Mouse (Mus musculus) liver, embryonic 14.5 days (tissue): Measurements from ENCODE around the gene Anks1b. TPM values are rescaled to one million over a fixed set of nuclear protein-coding genes. Genes with fewer than 3 reads are reported as not detected.

Source experiments
- ATAC-seq: fragments of 200-750 bp; cut with Nextera tagmentation; 2 replicates; pipeline ENCODE4 v1.8.0; 2017; ENCODE audit warnings: moderate number of reproducible peaks, mild to moderate bottlenecking, moderate library complexity; ENCODE audit not compliant: insufficient read depth
- DNase-seq, 3 experiments: peaks; one replicate each; pipeline ENCODE4 v3.0.0-alpha.2; 2012 to 2013; ENCODE audit warnings: low read depth in 3 of 3, low spot score in 3 of 3
- H3K27ac ChIP-seq: fragments of 300-500 bp; sonication (generic); 2 replicates; pipeline ENCODE4 v1.5.1; 2014; ENCODE audit warnings: moderate library complexity, mild to moderate bottlenecking, control low read depth, inconsistent platforms
- H3K27me3 ChIP-seq: fragments of 300-500 bp; sonication (generic); 2 replicates; pipeline ENCODE4 v1.6.1; 2014; ENCODE audit warnings: mild to moderate bottlenecking, low read length, moderate library complexity; ENCODE audit not compliant: control insufficient read depth, insufficient read depth
- H3K36me3 ChIP-seq: fragments of 300-500 bp; sonication (generic); replicated peaks from 2 replicates; pipeline ENCODE4 v1.6.1; 2014; ENCODE audit warnings: low read depth; ENCODE audit not compliant: control insufficient read depth, insufficient read depth
- H3K4me1 ChIP-seq, 2 experiments: fragments of 200-500 bp in 1 of 2; fragments of 300-500 bp in 1 of 2; sonication (generic) in 1 of 2; replicated peaks; 2 replicates each; pipeline ENCODE4 v1.6.1; 2012 to 2014; ENCODE audit warnings: antibody characterized with exemption in 1 of 2, inconsistent platforms in 1 of 2, low read length in 1 of 2; ENCODE audit not compliant: control insufficient read depth in 2 of 2, insufficient read depth in 2 of 2
- H3K4me2 ChIP-seq: fragments of 300-500 bp; sonication (generic); 2 replicates; pipeline ENCODE4 v1.6.1; 2014; ENCODE audit warnings: low read depth, mild to moderate bottlenecking, control low read depth, moderate library complexity
- H3K4me3 ChIP-seq, 2 experiments: fragments of 200-500 bp in 1 of 2; fragments of 300-500 bp in 1 of 2; sonication (generic) in 1 of 2; 2 replicates each; pipeline ENCODE4 v1.5.1; 2012 to 2014; ENCODE audit warnings: low read depth in 2 of 2, low read length in 2 of 2, mild to moderate bottlenecking in 2 of 2, control low read depth in 1 of 2, inconsistent platforms in 1 of 2, moderate library complexity in 1 of 2; ENCODE audit not compliant: insufficient read depth in 1 of 2
- H3K9ac ChIP-seq: fragments of 300-500 bp; sonication (generic); replicated peaks from 2 replicates; pipeline ENCODE4 v1.6.1; 2014; ENCODE audit warnings: mild to moderate bottlenecking, control low read depth, moderate library complexity
- H3K9me3 ChIP-seq: fragments of 300-500 bp; sonication (generic); 2 replicates; pipeline ENCODE4 v1.6.1; 2016; ENCODE audit warnings: low read length, mixed read lengths; ENCODE audit not compliant: control insufficient read depth
- CTCF ChIP-seq: IDR thresholded peaks from 2 replicates; pipeline ENCODE4 v1.5.1; 2016; ENCODE audit warnings: antibody characterized with exemption, low read depth, control low read depth
- EP300 ChIP-seq: IDR thresholded peaks from 2 replicates; pipeline ENCODE4 v1.6.1; 2016; ENCODE audit warnings: antibody characterized with exemption, low read depth
- WGBS: fragments of 180-500 bp; shearing (Covaris S2); extraction: QIAGEN DNeasy Blood & Tissue Kit; methylation state at CpG from one replicate; pipeline ENCODE4 v1.1.7; 2014; ENCODE audit not compliant: insufficient replicate concordance; 5-methylcytosine and 5-hydroxymethylcytosine counted together
- polyA plus RNA-seq, 2 experiments: library from polyadenylated mRNA; depleted of rRNA in 1 of 2; stranded (reverse) in 1 of 2; unstranded in 1 of 2; fragments of >200 nt; fragmentation: Nextera tagmentation in 1 of 2; extraction: Ambion mirVana in 1 of 2; gene quantifications; 2 replicates each; pipeline versions ENCODE4 v1.2.1 to v1.2.3; 2012 to 2014

Gene Anks1b
- polyA plus RNA-seq, 2 experiments, result not detected

- Histone ChIP-seq H3K4me2 (no peak overlapping the region), H3K4me1 (no peaks in the 10 kb centered on the region), H3K9ac (no peak overlapping the region), H3K27ac (no peak overlapping the region), H3K27me3 (no peaks in the 10 kb centered on the region), H3K9me3 (no peaks in the 10 kb centered on the region), H3K36me3 (no peaks in the 10 kb centered on the region), H3K4me3 (no peak overlapping the region)
- WGBS, result 49% methylated on average over 8 of the region's 8 CpGs
- ATAC-seq (no peak), DNase-seq (no peak)
- no peak for TF ChIP-seq EP300
- TF ChIP-seq CTCF, result no peak
Measured at GRCm38 (mm10) chr10:90697413-90697812, 824.1 kb downstream of the Anks1b start.

- DNase-seq, result no peak
- 69% methylated on average over 12 of the region's 12 CpGs for WGBS
Measured at GRCm38 (mm10) chr10:90699211-90699610, 825.9 kb downstream of the Anks1b start.

GRCm38 (mm10) chr10:90704602-90705001 lies 831.3 kb downstream of the Anks1b start:
- WGBS, result 72% methylated on average over 10 of the region's 10 CpGs
- ATAC-seq (no peak), DNase-seq (no peak)
- H3K27me3 ChIP-seq, result no peaks in the 10 kb centered on the region
- H3K36me3 ChIP-seq, result no peaks in the 10 kb centered on the region
- H3K27ac ChIP-seq, result no peak overlapping the region
- no peak overlapping the region for H3K4me3 ChIP-seq
- H3K9me3 ChIP-seq, result no peaks in the 10 kb centered on the region
- no peak overlapping the region for H3K9ac ChIP-seq
- H3K4me1 ChIP-seq, result no peaks in the 10 kb centered on the region
- no peak overlapping the region for H3K4me2 ChIP-seq
- no peak for TF ChIP-seq EP300
- no peak for TF ChIP-seq CTCF

More at GRCm38 (mm10) chr10:90699211-90699610, 825.9 kb downstream of the Anks1b start:
- Histone ChIP-seq H3K4me3 (no peak overlapping the region), H3K9me3 (no peaks in the 10 kb centered on the region), H3K36me3 (no peaks in the 10 kb centered on the region), H3K4me1 (no peaks in the 10 kb centered on the region), H3K4me2 (no peak overlapping the region), H3K9ac (no peak overlapping the region), H3K27ac (no peak overlapping the region), H3K27me3 (no peaks in the 10 kb centered on the region)
- no peak for ATAC-seq
- TF ChIP-seq CTCF (no peak), EP300 (no peak)

GRCm38 (mm10) chr10:90708822-90709601 lies 835.7 kb downstream of the Anks1b start:
- ATAC-seq (no peak), DNase-seq (no peak)
- no peak overlapping the region for H3K4me3 ChIP-seq
- no peaks in the 10 kb centered on the region for H3K27me3 ChIP-seq
- no peaks in the 10 kb centered on the region for H3K9me3 ChIP-seq
- H3K9ac ChIP-seq, result no peak overlapping the region
- no peak overlapping the region for H3K27ac ChIP-seq
- no peaks in the 10 kb centered on the region for H3K4me1 ChIP-seq
- H3K4me2 ChIP-seq, result no peak overlapping the region
- H3K36me3 ChIP-seq, result no peaks in the 10 kb centered on the region
- WGBS, result 54% methylated on average over 11 of the region's 11 CpGs
- TF ChIP-seq CTCF (no peak), EP300 (no peak)

GRCm38 (mm10) chr10:90709602-90709931 lies 836.3 kb downstream of the Anks1b start:
- no peak for DNase-seq
- Histone ChIP-seq H3K27ac (no peak overlapping the region), H3K4me3 (no peak overlapping the region), H3K9ac (no peak overlapping the region), H3K36me3 (no peaks in the 10 kb centered on the region), H3K27me3 (no peaks in the 10 kb centered on the region), H3K9me3 (no peaks in the 10 kb centered on the region), H3K4me2 (no peak overlapping the region), H3K4me1 (no peaks in the 10 kb centered on the region)
- no peak for ATAC-seq
- 17% methylated on average over 5 of the region's 5 CpGs for WGBS
- TF ChIP-seq EP300, result no peak
- TF ChIP-seq CTCF, result no peak
